Mouse (Mus musculus) kidney, postnatal 14 days (tissue): ENCODE measurements around the gene S100pbp.

Source experiments
- DNase-seq: peaks from one replicate; pipeline ENCODE4 v3.0.0; 2022; ENCODE audit warnings: mixed read lengths

S100pbp gene

GRCm38 (mm10) chr4:129220376-129221089 lies 31.0 kb upstream of the S100pbp start:
- DNase-seq: no peak

GRCm38 (mm10) chr4:129219198-129219597 lies 29.7 kb upstream of the S100pbp start:
- no peak for DNase-seq

- no peak for DNase-seq
These were observed 29.1 kb upstream of the S100pbp start for GRCm38 (mm10) chr4:129218569-129219175.

GRCm38 (mm10) chr4:129212486-129212885 lies 23.0 kb upstream of the S100pbp start:
- DNase-seq: peak; percentile 50

GRCm38 (mm10) chr4:129211461-129211860 lies 21.9 kb upstream of the S100pbp start:
- DNase-seq: no peak

- DNase-seq: no peak
These were observed 20.0 kb upstream of the S100pbp start for GRCm38 (mm10) chr4:129209504-129209903.

- DNase-seq: no peak
These were observed 17.3 kb upstream of the S100pbp start for GRCm38 (mm10) chr4:129206792-129207191.

- DNase-seq: no peak
These were observed 15.1 kb upstream of the S100pbp start for GRCm38 (mm10) chr4:129204655-129205054.

GRCm38 (mm10) chr4:129197514-129197913 lies 8.0 kb upstream of the S100pbp start:
- DNase-seq: no peak

- DNase-seq: no peak
These were observed 4.8 kb upstream of the S100pbp start for GRCm38 (mm10) chr4:129194280-129194679.

GRCm38 (mm10) chr4:129191691-129192090 lies 2.2 kb upstream of the S100pbp start:
- no peak for DNase-seq

GRCm38 (mm10) chr4:129190538-129190937 lies 1.0 kb upstream of the S100pbp start:
- DNase-seq: peak; percentile 39

- peak; percentile 69 for DNase-seq
These were observed 555 bp downstream of the S100pbp start for GRCm38 (mm10) chr4:129188803-129189541.

- DNase-seq: no peak
These were observed 1.4 kb downstream of the S100pbp start for GRCm38 (mm10) chr4:129188041-129188659.

GRCm38 (mm10) chr4:129179560-129179959 lies 10.0 kb downstream of the S100pbp start:
- DNase-seq: no peak

GRCm38 (mm10) chr4:129172529-129172928 lies 17.0 kb downstream of the S100pbp start:
- no peak for DNase-seq

- no peak for DNase-seq
These were observed 27.8 kb downstream of the S100pbp start for GRCm38 (mm10) chr4:129161581-129162255.

GRCm38 (mm10) chr4:129161076-129161475 lies 28.5 kb downstream of the S100pbp start:
- no peak for DNase-seq

GRCm38 (mm10) chr4:129158549-129158948 lies 31.0 kb downstream of the S100pbp start:
- DNase-seq: no peak

GRCm38 (mm10) chr4:129157541-129157940 lies 32.0 kb downstream of the S100pbp start:
- DNase-seq: no peak

- peak; percentile 52 for DNase-seq
These were observed 38.2 kb downstream of the S100pbp start for GRCm38 (mm10) chr4:129151276-129151811.

- no peak for DNase-seq
These were observed 40.2 kb downstream of the S100pbp start for GRCm38 (mm10) chr4:129149321-129149720.
